Mouse (Mus musculus) liver, embryonic 15.5 days (tissue): ENCODE measurements around the gene Dmrtc1a. TPM values are rescaled to one million over a fixed set of nuclear protein-coding genes. Genes with fewer than 3 reads are reported as not detected.

ENCODE experiments used
- polyA plus RNA-seq: library from polyadenylated mRNA; unstranded; fragments of >200 nt; fragmentation: Nextera tagmentation; extraction: Ambion mirVana; gene quantifications from 2 replicates; pipeline ENCODE4 v1.2.1, GENCODE M21; 2015

Dmrtc1a gene
- polyA plus RNA-seq, 1 experiment from 2014 or later = not detected

Other genes starting within 250 kb of the Dmrtc1a start
- gene Gm3880, start 221.7 kb downstream of the Dmrtc1a start, polyA plus RNA-seq = not detected in 2 replicates
- not detected in 2 replicates for gene Gm9112, start 201.1 kb downstream of the Dmrtc1a start, polyA plus RNA-seq
- gene Dmrtc1b, start 200.8 kb downstream of the Dmrtc1a start, polyA plus RNA-seq = not detected in 2 replicates
- gene Dmrtc1c1, start 105.7 kb downstream of the Dmrtc1a start, polyA plus RNA-seq = not detected in 2 replicates
- not detected in 2 replicates for gene Dmrtc1c2, start 54.1 kb downstream of the Dmrtc1a start, polyA plus RNA-seq
- gene 1700031F05Rik, start 40.7 kb downstream of the Dmrtc1a start, polyA plus RNA-seq = not detected in 2 replicates
- not detected in 2 replicates for gene 1700011M02Rik, start 218 bp upstream of the Dmrtc1a start, polyA plus RNA-seq
- not detected in 2 replicates for gene 1700018G05Rik, start 19.7 kb upstream of the Dmrtc1a start, polyA plus RNA-seq